Mouse (Mus musculus) cerebral cortex, adult 2 months (tissue): Measurements from ENCODE around the gene Ebf1.

Experiments
- WGBS: fragments of 180-500 bp; shearing (Covaris S2); methylation state at CpG from one replicate; pipeline ENCODE4 v1.1.7; 2018; 5-methylcytosine and 5-hydroxymethylcytosine counted together

The Ebf1 gene

DNA sequence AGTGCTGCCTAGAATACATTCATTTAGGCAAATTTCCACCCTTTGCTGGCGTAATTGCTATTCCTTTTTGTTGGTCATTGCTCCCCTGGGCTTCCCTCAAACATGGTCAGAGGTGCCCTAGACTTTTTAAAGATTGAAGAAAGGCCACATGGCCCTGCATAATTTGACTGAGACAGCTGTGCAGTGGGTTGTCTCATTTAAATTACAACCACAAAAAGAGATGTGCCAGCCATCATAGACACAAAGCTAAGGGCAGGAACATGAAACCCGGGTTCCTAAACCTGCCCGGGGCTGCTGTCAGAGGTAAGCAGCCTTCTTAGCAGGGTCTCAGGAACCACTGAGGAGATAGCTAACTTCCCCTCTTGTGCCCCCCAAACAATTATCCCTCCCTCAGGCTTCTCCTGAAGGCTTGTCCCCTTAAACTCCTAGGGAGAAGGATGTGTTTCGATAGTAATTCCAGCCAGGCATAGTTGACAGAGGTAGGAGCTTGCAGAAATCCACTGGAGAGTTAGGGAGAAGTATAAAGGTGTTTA lies 46.6 kb downstream of the Ebf1 start:
- 66% methylated on average over 4 of the region's 4 CpGs for WGBS

DNA sequence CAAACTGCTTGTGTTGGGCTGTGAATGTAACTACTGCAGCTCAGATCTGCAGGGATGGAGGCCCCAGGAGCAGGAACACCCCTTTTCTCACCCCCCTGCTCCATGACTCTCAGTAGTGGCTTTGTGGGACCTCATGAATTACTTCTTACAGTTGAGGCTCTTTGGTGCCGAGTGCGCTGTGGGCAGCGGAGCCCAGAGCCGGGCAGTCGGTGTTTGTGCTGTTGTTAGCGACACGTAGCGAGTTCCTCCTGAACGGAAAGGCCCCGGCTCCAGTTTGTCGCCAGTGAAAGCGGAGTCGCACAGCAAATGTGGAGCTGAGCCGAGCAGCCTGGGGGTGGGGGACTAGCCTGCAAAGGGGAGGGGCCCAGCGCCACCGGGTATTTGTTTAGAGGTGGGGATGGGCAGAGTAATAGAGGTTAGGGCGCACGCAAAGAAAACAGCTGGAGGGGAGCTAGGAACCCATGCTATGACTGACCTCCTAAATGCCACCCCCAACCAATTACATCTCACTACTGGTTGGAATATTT lies 48.1 kb downstream of the Ebf1 start:
- 14% methylated on average over 18 of the region's 18 CpGs for whole genome bisulfite sequencing

DNA sequence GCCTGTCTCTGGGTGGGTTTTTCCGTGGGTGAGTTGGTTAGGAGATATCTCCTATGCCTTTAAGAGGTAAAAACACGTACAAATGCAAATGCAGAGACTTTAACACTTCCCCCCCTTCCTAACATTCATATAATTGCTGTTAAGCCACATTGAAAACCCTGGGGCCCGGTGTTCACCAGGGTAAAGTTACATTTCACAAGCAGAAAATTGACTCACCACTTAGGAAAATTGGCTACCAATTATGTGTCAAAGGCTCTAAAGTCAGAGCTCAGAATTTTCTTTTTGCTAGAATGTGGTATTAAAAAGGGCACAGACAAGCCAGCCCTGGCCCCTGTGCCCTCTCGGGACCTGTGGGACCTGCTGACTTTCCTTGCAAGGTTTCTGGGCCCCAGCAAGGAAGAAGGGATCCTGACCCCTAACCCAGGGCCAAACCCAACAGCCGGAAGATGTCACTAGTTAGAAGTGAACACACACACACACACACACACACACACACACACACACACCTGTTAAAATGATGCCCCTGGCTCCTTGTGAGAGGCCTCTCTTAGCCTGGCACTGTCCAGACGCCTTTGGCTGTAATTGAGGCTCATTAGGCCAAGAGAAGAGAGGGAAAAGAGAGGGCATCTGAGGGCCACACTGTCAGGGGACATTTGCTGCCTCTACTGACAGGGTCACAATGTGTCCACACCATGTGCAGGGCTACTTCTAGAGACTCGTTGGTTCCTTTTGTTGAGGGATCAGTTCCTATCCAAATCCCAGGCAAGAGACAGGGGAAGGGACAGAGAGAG lies 48.8 kb downstream of the Ebf1 start:
- WGBS: 70% methylated on average over 7 of the region's 7 CpGs

- 68% methylated on average over 4 of the region's 4 CpGs for WGBS
Observed at GRCm38 (mm10) chr11:44666741-44667140, 49.6 kb downstream of the Ebf1 start.

DNA sequence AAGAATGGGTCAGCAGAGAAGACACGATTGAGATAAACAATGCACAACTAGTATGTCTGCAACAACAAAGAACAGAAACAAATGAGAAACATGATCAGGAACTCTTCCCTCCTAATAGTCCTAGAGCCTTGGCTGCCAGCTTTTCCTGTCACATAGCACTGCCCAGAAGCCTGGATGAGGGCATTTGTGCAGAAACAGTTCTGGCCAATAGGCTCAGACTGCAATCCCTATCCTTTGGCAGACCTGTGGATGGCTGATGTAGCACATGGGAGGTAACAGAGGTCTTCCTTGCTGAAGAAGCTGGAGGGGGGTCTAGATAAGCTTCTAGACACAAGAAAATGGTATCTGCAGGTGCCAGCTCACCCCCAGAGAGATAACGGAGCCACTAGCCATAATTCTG lies 64.2 kb downstream of the Ebf1 start:
- 86% methylated on average over 2 of the region's 2 CpGs for WGBS

DNA sequence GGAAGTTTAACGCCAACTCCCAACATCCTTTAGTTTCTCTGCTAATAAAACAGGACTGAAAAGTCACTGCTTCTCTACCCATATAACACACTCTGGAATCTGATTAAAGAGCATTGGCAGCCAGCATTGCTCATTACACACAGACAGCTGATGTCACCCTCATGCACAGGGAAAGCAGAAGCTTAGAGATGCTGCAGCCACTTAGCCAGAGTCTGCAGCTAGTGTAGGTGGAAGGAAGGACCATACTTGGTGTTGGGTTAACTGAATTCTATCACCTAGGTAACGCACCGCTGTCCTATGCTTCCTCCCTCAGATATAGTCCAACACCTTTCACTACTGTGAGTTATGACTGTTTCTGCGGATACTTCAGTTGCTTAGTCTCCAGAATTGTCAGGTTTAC lies 64.9 kb downstream of the Ebf1 start:
- WGBS: 85% methylated on average over 4 of the region's 4 CpGs

DNA sequence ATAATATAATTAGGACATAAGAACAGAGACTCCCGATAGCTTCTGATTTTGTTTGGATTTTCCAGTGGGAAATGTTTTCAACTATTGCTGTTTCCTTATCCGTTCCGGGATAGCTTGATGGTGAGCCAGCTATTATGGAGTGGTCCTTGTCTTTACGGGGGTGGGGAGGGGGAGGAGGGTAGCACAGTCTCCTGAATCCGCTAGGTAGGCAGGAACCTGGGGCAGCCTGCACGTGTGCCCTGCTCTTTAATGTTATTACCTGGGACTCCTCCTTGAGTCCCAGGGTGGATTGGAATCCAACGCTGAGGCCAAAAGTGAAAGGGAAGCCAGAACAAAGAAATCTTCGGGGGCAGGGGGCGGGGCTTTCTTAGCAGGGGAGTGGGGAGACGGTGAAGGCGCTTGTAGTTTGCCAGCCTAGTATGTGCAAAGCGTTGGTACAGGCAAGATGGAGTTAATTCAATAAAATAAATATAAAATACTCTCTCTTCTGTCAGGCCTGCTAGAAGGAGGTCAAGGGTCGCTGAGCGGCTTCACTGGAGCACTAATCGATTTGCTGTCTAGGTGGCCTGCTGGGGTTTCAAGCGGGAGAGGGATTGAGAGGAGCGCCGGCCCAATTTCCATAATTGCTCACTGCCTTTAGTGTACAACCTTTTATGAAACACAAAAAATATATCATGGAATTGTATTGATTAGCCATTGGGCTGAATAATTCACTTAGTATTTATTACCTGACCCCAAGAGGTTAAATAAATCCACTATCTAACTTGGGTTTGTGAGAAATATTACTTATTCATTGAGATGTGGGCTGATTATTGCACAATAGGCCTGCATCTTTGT lies 65.8 kb downstream of the Ebf1 start:
- 45% methylated on average over 18 of the region's 18 CpGs for WGBS

- 53% methylated on average over 20 of the region's 20 CpGs for WGBS
Observed at GRCm38 (mm10) chr11:44684486-44685076, 67.5 kb downstream of the Ebf1 start.

- 64% methylated on average over 3 of the region's 3 CpGs for WGBS
Observed at GRCm38 (mm10) chr11:44685129-44685528, 68.0 kb downstream of the Ebf1 start.

- WGBS: 50% methylated on average over 21 of the region's 21 CpGs
Observed at GRCm38 (mm10) chr11:44685911-44686361, 68.8 kb downstream of the Ebf1 start.

DNA sequence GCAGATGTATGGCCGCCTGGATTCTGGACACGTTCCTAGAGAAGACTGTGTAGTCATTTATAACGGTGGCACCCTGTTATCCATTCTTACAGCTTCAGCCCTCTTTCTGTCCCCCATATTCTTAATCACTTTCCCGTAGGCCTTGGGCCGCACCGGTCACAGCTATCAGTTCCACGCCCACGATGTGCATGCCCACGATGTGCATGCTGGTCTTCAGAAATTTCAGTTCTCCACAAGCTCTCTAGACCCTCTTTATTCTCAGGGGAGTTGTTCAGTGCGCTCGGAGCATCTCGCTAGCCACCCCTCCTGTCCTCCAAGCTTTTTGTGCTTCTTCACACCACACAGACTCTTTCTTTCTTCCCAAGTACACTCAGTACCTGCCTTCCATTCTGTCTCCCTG lies 69.3 kb downstream of the Ebf1 start:
- WGBS: 74% methylated on average over 12 of the region's 12 CpGs

DNA sequence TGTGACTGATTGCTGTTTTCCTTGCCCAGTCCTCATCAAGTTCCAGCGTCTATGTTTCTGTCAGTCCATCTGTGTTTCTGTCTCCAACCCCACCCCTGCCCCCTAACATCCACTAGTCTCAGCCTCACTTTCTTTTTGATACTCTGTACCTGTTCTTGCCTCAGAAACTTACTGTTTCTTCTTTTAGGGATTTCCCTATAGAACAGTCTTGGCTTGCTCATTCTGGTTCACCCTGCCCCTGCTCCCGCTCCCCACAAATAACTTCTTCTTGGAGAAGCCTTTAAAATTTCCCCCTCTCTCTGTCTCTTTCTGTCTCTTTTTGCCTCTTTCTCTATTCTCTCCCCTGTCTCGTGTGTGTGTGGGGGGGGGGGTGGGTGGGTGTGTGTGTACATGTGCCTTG lies 71.4 kb downstream of the Ebf1 start:
- 72% methylated on average over 3 of the region's 3 CpGs for WGBS

- 82% methylated on average over 7 of the region's 7 CpGs for WGBS
Observed at GRCm38 (mm10) chr11:44689571-44690264, 72.6 kb downstream of the Ebf1 start.

DNA sequence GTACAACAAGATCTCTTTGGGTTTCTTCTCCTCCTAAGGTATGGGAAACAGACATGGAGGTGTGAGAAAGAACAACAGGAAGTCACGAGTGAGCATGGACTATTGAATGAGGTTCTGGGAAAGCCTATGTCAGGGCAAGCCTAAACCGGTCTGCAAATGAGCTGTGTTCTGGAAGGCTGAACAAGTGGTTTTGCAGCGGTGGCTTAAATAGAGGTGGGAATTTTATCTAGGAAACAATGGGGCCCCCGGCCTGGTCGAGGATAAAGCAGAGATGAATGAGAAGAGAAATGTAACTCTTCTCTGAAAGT lies 73.1 kb downstream of the Ebf1 start:
- WGBS: 88% methylated on average over 5 of the region's 5 CpGs

DNA sequence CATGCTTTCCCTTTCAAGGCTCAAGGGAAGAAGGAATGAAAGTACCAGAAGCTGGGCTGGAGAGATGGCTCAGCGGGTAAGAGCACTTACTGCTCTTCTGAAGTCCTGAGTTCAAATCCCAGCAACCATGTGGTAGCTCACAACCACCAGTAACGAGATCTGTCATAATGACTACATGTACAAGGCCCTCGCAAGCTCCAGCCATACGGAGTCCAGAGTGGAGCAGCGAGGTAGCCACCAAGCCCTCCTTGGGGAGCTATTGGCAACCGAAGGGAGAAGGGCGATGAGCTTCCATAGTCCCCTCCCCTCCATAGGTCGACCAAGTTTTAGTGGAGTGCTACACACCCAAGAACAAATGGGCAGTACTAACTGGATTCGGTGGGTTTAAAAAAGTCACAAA lies 78.3 kb downstream of the Ebf1 start:
- WGBS: 97% methylated on average over 9 of the region's 9 CpGs

- 28% methylated on average over 16 of the region's 16 CpGs for WGBS
Observed at GRCm38 (mm10) chr11:44696539-44697201, 79.6 kb downstream of the Ebf1 start.

DNA sequence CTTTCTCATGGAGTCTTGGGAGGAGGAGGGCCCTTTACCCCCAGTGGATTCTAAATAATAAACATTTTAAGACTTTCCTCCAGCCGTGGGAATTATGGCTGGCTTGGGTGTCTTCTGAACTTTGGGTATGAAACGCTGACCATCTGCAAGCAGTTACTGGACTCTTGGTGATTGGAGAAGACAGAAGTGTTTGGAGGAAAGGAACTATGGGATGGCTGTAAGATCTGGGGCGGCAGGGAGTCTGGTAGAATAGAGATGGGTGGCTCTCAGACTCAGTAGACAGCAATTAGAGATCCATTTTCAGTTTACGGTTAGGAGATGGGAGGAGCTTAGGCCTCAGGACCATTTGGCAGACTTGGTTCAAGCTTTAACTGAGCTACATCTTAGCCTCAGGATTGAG lies 83.1 kb downstream of the Ebf1 start:
- WGBS: 79% methylated on average over 4 of the region's 4 CpGs

GRCm38 (mm10) chr11:44701221-44701810 lies 84.2 kb downstream of the Ebf1 start:
- WGBS: 64% methylated on average over 11 of the region's 11 CpGs

DNA sequence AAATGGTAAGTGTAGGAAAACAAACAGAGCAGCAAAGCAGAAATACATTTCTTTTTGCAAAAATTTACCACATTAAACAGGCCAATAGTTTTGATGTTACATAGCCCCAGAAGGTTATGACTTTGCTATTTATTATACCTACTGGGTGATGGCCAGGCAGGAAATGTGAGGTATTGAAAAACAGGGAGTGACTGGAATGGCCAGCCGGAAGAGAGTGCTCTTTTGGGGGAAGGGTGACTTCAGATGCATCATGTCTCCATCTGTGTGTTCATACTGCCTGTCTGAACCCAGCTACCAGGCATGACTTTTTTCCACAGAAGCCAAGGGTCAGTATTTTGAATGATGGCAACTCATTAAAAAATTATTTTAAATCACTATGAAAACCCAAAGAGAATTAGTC lies 84.7 kb downstream of the Ebf1 start:
- 75% methylated on average over 1 of the region's 1 CpGs for WGBS

- WGBS: 89% methylated on average over 8 of the region's 8 CpGs
Observed at GRCm38 (mm10) chr11:44702716-44703486, 85.8 kb downstream of the Ebf1 start.
